Mouse (Mus musculus) ovary, postnatal 10 days (tissue): Measurements from ENCODE around the gene Dnah9.

ENCODE experiments used
- DNase-seq: peaks from one replicate; pipeline ENCODE4 v3.0.0; 2022; ENCODE audit warnings: low spot score

Dnah9 gene

GRCm38 (mm10) chr11:65794428-65795219 is 373.7 kb downstream of the Dnah9 start:
- DNase-seq: no peak

GRCm38 (mm10) chr11:65788154-65788553 is 380.2 kb downstream of the Dnah9 start, which contains the start of gene Map2k4:
TSS of gene Map2k4 (minus strand) at chr11:65788297.
- DNase-seq: peak; percentile 78

- DNase-seq: peak; percentile 22
Observed at GRCm38 (mm10) chr11:65787421-65788151, 380.8 kb downstream of the Dnah9 start.

DNA sequence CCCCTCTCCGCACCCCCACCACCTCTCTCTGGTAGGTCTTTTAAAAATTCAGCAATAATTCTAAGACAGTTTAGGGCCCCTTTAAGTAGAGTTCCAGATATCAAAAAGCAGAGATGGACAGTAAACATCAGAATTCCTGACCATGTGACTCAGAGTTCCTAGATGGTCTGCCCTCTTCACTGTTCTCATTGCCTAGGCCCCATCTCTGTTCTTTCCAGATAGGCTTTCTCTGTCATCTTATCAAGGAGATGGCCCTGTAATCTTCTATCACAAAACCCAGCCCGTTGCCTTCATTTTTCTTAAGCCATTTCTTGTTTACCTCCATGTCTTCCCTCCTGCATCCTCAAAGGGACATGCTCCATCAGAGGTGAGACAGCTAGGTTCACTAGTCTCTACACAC is 382.2 kb downstream of the Dnah9 start:
- DNase-seq: no peak

- DNase-seq: no peak
Observed at GRCm38 (mm10) chr11:65781596-65781995, 386.8 kb downstream of the Dnah9 start.
